Mouse (Mus musculus): ENCODE data around the gene Arid4a. TPM values are rescaled to one million over a fixed set of nuclear protein-coding genes. Genes with fewer than 3 reads are reported as not detected.

Gene Arid4a
- polyA plus RNA-seq, 1 experiment from 2014 or later: 31.6 TPM

DNA sequence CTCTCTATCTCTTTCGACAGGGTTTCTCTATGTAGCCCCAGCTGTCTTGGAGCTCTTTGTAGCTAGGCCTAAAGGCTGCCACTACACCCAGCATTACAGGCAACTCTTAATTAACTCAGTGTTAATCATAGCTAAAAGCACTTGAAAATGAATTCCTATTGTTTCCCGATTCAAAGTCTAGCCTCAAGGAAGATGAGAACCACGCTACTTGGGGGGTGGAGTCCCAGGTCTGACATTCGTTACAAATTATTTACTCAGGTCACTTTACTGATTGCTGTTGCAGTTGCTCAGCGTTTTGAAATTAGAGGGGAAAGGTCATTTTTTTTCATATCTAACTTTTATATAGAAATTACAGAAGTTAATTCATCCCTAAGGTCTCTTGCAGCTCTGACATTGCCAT is 119.8 kb downstream of the Arid4a start:
- peak overlapping the region; percentile 50 for H3K9ac ChIP-seq (ENCODE audit: low read depth, low read length)
- no peak overlapping the region for H3K27ac ChIP-seq (ENCODE audit: low read depth, low read length)
- peak overlapping the region; percentile 97 for H3K4me2 ChIP-seq
- peaks cover 9% of the 10 kb centered on the region for H3K4me1 ChIP-seq (replicated peaks; ENCODE audit: control insufficient read depth, insufficient read depth, low read length)
- H3K27me3 ChIP-seq (replicated peaks; ENCODE audit: control insufficient read depth, insufficient read depth, low read length): no peaks in the 10 kb centered on the region
- 22% methylated on average over 5 of the region's 5 CpGs for WGBS
- no peaks in the 10 kb centered on the region for H3K9me3 ChIP-seq (ENCODE audit: control insufficient read depth, low read length)
- ATAC-seq (replicated peaks; ENCODE audit: low FRiP score): no peak
- no peak for DNase-seq (ENCODE audit: low spot score)
- peak overlapping the region; percentile 77 for H3K4me3 ChIP-seq (ENCODE audit: low read depth, low read length)
- peaks cover 18% of the 10 kb centered on the region for H3K36me3 ChIP-seq (ENCODE audit: control insufficient read depth, insufficient read depth, low read length)

- peak; percentile 76 for DNase-seq (ENCODE audit: low spot score)
- H3K36me3 ChIP-seq (ENCODE audit: control insufficient read depth, insufficient read depth, low read length): peaks cover 19% of the 10 kb centered on the region
- H3K27ac ChIP-seq (ENCODE audit: low read depth, low read length): peak within 1 kb of the TSS; percentile 80
- H3K4me3 ChIP-seq (ENCODE audit: low read depth, low read length): peak within 1 kb of the TSS; percentile 77
- H3K9ac ChIP-seq (ENCODE audit: low read depth, low read length): peak within 1 kb of the TSS; percentile 88
- H3K4me2 ChIP-seq: peak within 1 kb of the TSS; percentile 97
- H3K4me1 ChIP-seq (replicated peaks; ENCODE audit: control insufficient read depth, insufficient read depth, low read length): peaks cover 9% of the 10 kb centered on the region
- ATAC-seq (replicated peaks; ENCODE audit: low FRiP score): peak; percentile 89
- WGBS: under 1% methylated on average over 52 of the region's 52 CpGs
- H3K27me3 ChIP-seq (replicated peaks; ENCODE audit: control insufficient read depth, insufficient read depth, low read length): no peaks in the 10 kb centered on the region
- no peaks in the 10 kb centered on the region for H3K9me3 ChIP-seq (ENCODE audit: control insufficient read depth, low read length)
Observed at GRCm38 (mm10) chr12:71136130-71136973, 120.6 kb downstream of the Arid4a start, which contains the start of the genes Timm9 and 2700049A03Rik. Timm9 (minus strand) TSS chr12:71136684. 2700049A03Rik (plus strand) TSS chr12:71136848.

- H3K4me1 ChIP-seq (replicated peaks; ENCODE audit: control insufficient read depth, insufficient read depth, low read length): peaks cover 9% of the 10 kb centered on the region
- peak; percentile 92 for DNase-seq (ENCODE audit: low spot score)
- H3K4me2 ChIP-seq: peak overlapping the region; percentile 97
- H3K27ac ChIP-seq (ENCODE audit: low read depth, low read length): peak overlapping the region; percentile 80; the same call in 1 of the 2 replicates
- no peaks in the 10 kb centered on the region for H3K27me3 ChIP-seq (replicated peaks; ENCODE audit: control insufficient read depth, insufficient read depth, low read length)
- H3K4me3 ChIP-seq (ENCODE audit: low read depth, low read length): peak overlapping the region; percentile 77
- H3K9me3 ChIP-seq (ENCODE audit: control insufficient read depth, low read length): no peaks in the 10 kb centered on the region
- peak overlapping the region; percentile 88 for H3K9ac ChIP-seq (ENCODE audit: low read depth, low read length)
- peaks cover 22% of the 10 kb centered on the region for H3K36me3 ChIP-seq (ENCODE audit: control insufficient read depth, insufficient read depth, low read length)
- under 1% methylated on average over 30 of the region's 30 CpGs for WGBS
- peak; percentile 76 for ATAC-seq (replicated peaks; ENCODE audit: low FRiP score)
Observed at GRCm38 (mm10) chr12:71136974-71137491, 121.2 kb downstream of the Arid4a start.

DNA sequence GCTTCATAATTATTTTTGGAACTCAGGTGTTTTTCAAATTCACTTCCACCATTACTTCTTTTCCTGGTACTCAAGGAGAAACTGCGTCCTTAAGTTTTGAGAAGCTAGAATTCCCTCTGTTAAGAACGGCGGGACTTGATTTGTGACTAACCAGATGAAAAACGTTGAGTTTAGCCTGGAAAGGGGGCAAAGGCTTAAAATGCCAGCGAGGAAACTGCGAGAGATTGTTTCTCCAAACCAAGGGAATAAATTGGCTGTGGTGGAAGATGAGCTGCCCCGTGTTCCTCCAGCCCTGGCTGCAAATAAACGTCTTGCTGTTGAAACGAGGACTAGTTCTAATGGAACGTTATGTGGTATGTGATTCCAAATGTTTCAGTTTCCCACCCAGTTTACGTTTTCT is 121.9 kb downstream of the Arid4a start:
- H3K36me3 ChIP-seq (ENCODE audit: control insufficient read depth, insufficient read depth, low read length): peaks cover 19% of the 10 kb centered on the region
- peak overlapping the region; percentile 77 for H3K4me3 ChIP-seq (ENCODE audit: low read depth, low read length)
- no peak overlapping the region for H3K27ac ChIP-seq (ENCODE audit: low read depth, low read length)
- DNase-seq (ENCODE audit: low spot score) (no peak), ATAC-seq (replicated peaks; ENCODE audit: low FRiP score) (no peak)
- peak overlapping the region; percentile 70 for H3K9ac ChIP-seq (ENCODE audit: low read depth, low read length)
- 8% methylated on average over 11 of the region's 11 CpGs for WGBS
- no peaks in the 10 kb centered on the region for H3K9me3 ChIP-seq (ENCODE audit: control insufficient read depth, low read length)
- H3K27me3 ChIP-seq (replicated peaks; ENCODE audit: control insufficient read depth, insufficient read depth, low read length): no peaks in the 10 kb centered on the region
- H3K4me1 ChIP-seq (replicated peaks; ENCODE audit: control insufficient read depth, insufficient read depth, low read length): peaks cover 9% of the 10 kb centered on the region
- H3K4me2 ChIP-seq: peak overlapping the region; percentile 97

GRCm38 (mm10) chr12:71139258-71139828 is 123.6 kb downstream of the Arid4a start:
- Histone ChIP-seq H3K4me3 (ENCODE audit: low read depth, low read length) (no peak overlapping the region), H3K9ac (ENCODE audit: low read depth, low read length) (no peak overlapping the region), H3K4me1 (replicated peaks; ENCODE audit: control insufficient read depth, insufficient read depth, low read length) (peaks cover 9% of the 10 kb centered on the region), H3K36me3 (ENCODE audit: control insufficient read depth, insufficient read depth, low read length) (peaks cover 19% of the 10 kb centered on the region), H3K4me2 (no peak overlapping the region), H3K9me3 (ENCODE audit: control insufficient read depth, low read length) (no peaks in the 10 kb centered on the region), H3K27me3 (replicated peaks; ENCODE audit: control insufficient read depth, insufficient read depth, low read length) (no peaks in the 10 kb centered on the region), H3K27ac (ENCODE audit: low read depth, low read length) (no peak overlapping the region)
- 75% methylated on average over 5 of the region's 5 CpGs for WGBS
- ATAC-seq (replicated peaks; ENCODE audit: low FRiP score): no peak
- no peak for DNase-seq (ENCODE audit: low spot score)

- H3K27ac ChIP-seq (ENCODE audit: low read depth, low read length): no peak overlapping the region
- H3K27me3 ChIP-seq (replicated peaks; ENCODE audit: control insufficient read depth, insufficient read depth, low read length): no peaks in the 10 kb centered on the region
- peaks cover 6% of the 10 kb centered on the region for H3K4me1 ChIP-seq (replicated peaks; ENCODE audit: control insufficient read depth, insufficient read depth, low read length)
- no peaks in the 10 kb centered on the region for H3K9me3 ChIP-seq (ENCODE audit: control insufficient read depth, low read length)
- H3K9ac ChIP-seq (ENCODE audit: low read depth, low read length): no peak overlapping the region
- H3K4me3 ChIP-seq (ENCODE audit: low read depth, low read length): no peak overlapping the region
- H3K36me3 ChIP-seq (ENCODE audit: control insufficient read depth, insufficient read depth, low read length): peaks cover 22% of the 10 kb centered on the region
- H3K4me2 ChIP-seq: no peak overlapping the region
- no peak for ATAC-seq (replicated peaks; ENCODE audit: low FRiP score)
- no peak for DNase-seq (ENCODE audit: low spot score)
Observed at GRCm38 (mm10) chr12:71141189-71141588, 125.4 kb downstream of the Arid4a start.

DNA sequence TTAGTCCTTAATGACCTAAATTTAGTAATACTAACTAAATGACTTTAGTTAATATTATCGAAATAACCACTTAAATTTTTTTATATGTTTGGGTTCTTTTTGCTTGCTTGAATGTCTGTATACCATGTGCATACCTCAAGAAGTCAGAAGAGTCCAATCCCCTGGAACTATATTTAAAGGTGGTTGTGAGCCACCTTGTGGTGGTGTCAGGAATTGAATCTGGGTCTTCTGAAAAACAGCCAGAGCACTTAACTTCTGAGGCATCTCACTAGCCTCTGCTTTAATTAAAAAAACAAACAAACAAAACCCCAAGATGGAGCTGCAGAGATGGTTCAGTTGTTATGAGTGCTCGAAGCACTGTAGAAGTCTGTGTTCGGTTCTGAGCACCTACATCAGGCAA is 131.9 kb downstream of the Arid4a start:
- Histone ChIP-seq H3K4me3 (ENCODE audit: low read depth, low read length) (no peak overlapping the region), H3K36me3 (ENCODE audit: control insufficient read depth, insufficient read depth, low read length) (peaks cover 19% of the 10 kb centered on the region), H3K4me2 (no peak overlapping the region), H3K9ac (ENCODE audit: low read depth, low read length) (no peak overlapping the region), H3K9me3 (ENCODE audit: control insufficient read depth, low read length) (no peaks in the 10 kb centered on the region), H3K4me1 (replicated peaks; ENCODE audit: control insufficient read depth, insufficient read depth, low read length) (no peaks in the 10 kb centered on the region), H3K27ac (ENCODE audit: low read depth, low read length) (no peak overlapping the region), H3K27me3 (replicated peaks; ENCODE audit: control insufficient read depth, insufficient read depth, low read length) (no peaks in the 10 kb centered on the region)
- no peak for DNase-seq (ENCODE audit: low spot score)
- WGBS: 71% methylated on average over 3 of the region's 3 CpGs
- no peak for ATAC-seq (replicated peaks; ENCODE audit: low FRiP score)
